Mouse (Mus musculus) stomach, postnatal 0 days (tissue): ENCODE data around the gene Etfbkmt.

Experiments
- CTCF ChIP-seq: IDR thresholded peaks from 2 replicates; pipeline ENCODE4 v1.5.1; 2016; ENCODE audit warnings: antibody characterized with exemption, low read depth, mild to moderate bottlenecking, moderate library complexity
- EP300 ChIP-seq: optimal IDR thresholded peaks from 2 replicates; pipeline ENCODE3; 2016; ENCODE audit warnings: antibody characterized with exemption

DNA sequence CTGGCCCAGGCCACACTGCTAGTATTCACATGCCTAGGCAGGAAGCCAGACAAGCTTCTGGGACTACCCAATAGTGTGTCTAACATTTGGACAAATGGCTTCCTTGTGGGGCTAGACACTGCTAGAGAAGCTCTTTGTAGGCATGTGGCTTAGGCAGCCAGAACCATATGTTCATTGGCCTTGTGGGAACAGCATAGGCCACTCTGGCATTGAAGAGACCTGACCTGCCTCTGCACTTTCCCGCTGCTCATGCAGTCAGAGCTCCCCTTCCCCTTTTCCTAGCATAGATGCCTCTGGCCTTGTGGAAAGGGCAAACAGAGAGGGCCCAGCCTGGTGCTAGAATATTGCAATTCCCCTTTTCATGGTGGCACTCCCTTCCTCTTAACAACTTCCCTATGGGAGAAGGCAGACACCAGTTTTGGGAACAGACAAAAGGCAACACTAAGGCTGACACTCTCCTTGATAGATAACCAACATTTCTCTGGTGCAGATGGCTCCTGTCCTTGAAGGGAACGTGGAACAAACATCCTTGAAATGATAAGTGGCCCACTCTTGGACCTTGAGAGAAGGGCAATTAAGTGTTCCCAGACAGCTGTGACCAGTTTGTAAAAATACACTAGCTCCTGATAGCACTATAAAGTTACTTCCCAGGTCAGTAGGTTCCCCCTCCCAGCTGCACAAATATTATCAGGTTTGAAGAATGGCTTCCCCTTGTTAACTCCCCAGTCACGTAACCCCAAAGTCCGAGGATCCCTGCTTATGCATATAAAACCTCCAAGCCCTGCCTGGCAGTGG, 34.4 kb downstream of the Etfbkmt start:
- TF ChIP-seq CTCF (no peak), EP300 (no peak)
